Comparison of ENCODE assay signal across 10 mouse cellular contexts in genomic region chr2:27438281-27438680, GRCm38 (mm10). TPM values are rescaled to one million over a fixed set of nuclear protein-coding genes. Genes with fewer than 3 reads are reported as not detected.
A peak's percentile ranks its signal among the peaks of the same experiment; 100 is the strongest.
DNase-seq lines count a peak whose midpoint lies in the region; ATAC-seq and TF ChIP-seq lines count a peak whose summit lies in the region.
"Had no signal": no experiment of that assay in that cellular context is flagged by ENCODE, and none has a peak within 500 bp of the region (broad histone marks: within the 10 kb centered on the region; RNA-seq: fewer than 3 reads in every experiment).

No protein-coding gene starts in this region.

- peak; percentile 45 for DNase-seq in kidney, postnatal 0 days (ENCODE audit: low spot score)
- no peak for DNase-seq in kidney, adult 8-10 months
- DNase-seq in R1 (ENCODE audit: low read depth, low spot score) (peak; percentile 68), liver (peak; percentile 84)
- peak; percentile 45 to 55 for DNase-seq in thymus, postnatal 10 days (ENCODE audit: low spot score in 2 of 2)
- DNase-seq in frontal cortex, postnatal 14 days (ENCODE audit: low spot score in 2 of 2), result no peak
- DNase-seq: heart, adult 18-20 months; kidney, adult 9 months had no signal

- ATAC-seq in kidney, postnatal 0 days (replicated peaks; ENCODE audit: low FRiP score, low read depth), result no peak
- no peak for ATAC-seq in forebrain, embryonic 13.5 days
- ATAC-seq in kidney, embryonic 15.5 days (replicated peaks; ENCODE audit: low FRiP score), result no peak

- no peaks in the 10 kb centered on the region for H3K36me3 ChIP-seq in kidney, postnatal 0 days (ENCODE audit: insufficient read depth, low read length)
- no peaks in the 10 kb centered on the region for H3K36me3 ChIP-seq in forebrain, embryonic 13.5 days (ENCODE audit: poor library complexity, severe bottlenecking)
- no peaks in the 10 kb centered on the region for H3K36me3 ChIP-seq in kidney, embryonic 15.5 days

- H3K4me1 ChIP-seq in kidney, postnatal 0 days (replicated peaks; ENCODE audit: insufficient read depth, low read length), result no peaks in the 10 kb centered on the region
- peaks cover 11% of the 10 kb centered on the region for H3K4me1 ChIP-seq in forebrain, embryonic 13.5 days
- peaks cover 21% of the 10 kb centered on the region for H3K4me1 ChIP-seq in kidney, embryonic 15.5 days

- no peak overlapping the region for H3K4me3 ChIP-seq in kidney, postnatal 0 days (replicated peaks; ENCODE audit: low read depth, low read length)
- no peak overlapping the region for H3K4me3 ChIP-seq in forebrain, embryonic 13.5 days
- no peak overlapping the region for H3K4me3 ChIP-seq in kidney, embryonic 15.5 days (replicated peaks)

- no peak for TF ChIP-seq CTCF in kidney, postnatal 0 days (IDR thresholded peaks at IDR 0.05; ENCODE audit: low read depth)

- H3K4me2 ChIP-seq in kidney, postnatal 0 days (ENCODE audit: low read length), result no peak overlapping the region
- no peak overlapping the region for H3K4me2 ChIP-seq in forebrain, embryonic 13.5 days
- H3K4me2 ChIP-seq in kidney, embryonic 15.5 days, result no peak overlapping the region

- H3K9ac ChIP-seq in kidney, postnatal 0 days (ENCODE audit: low read depth, low read length), result no peak overlapping the region
- H3K9ac ChIP-seq in forebrain, embryonic 13.5 days, result no peak overlapping the region
- H3K9ac ChIP-seq in kidney, embryonic 15.5 days, result no peak overlapping the region

- WGBS in kidney, postnatal 0 days, result 14% methylated on average over 11 of the region's 11 CpGs
- 19% methylated on average over 11 of the region's 11 CpGs for WGBS in forebrain, embryonic 13.5 days
- 11% methylated on average over 11 of the region's 11 CpGs for WGBS in kidney, embryonic 15.5 days

- no peaks in the 10 kb centered on the region for H3K27me3 ChIP-seq in kidney, postnatal 0 days (ENCODE audit: insufficient read depth, low read length)
- no peaks in the 10 kb centered on the region for H3K27me3 ChIP-seq in forebrain, embryonic 13.5 days
- H3K27me3 ChIP-seq in kidney, embryonic 15.5 days, result no peaks in the 10 kb centered on the region

- H3K9me3 ChIP-seq in kidney, postnatal 0 days (replicated peaks; ENCODE audit: low read length), result no peaks in the 10 kb centered on the region
- H3K9me3 ChIP-seq in forebrain, embryonic 13.5 days (replicated peaks), result no peaks in the 10 kb centered on the region
- H3K9me3 ChIP-seq in kidney, embryonic 15.5 days (replicated peaks), result no peaks in the 10 kb centered on the region

- H3K27ac ChIP-seq in kidney, postnatal 0 days, result no peak overlapping the region
- no peak overlapping the region for H3K27ac ChIP-seq in forebrain, embryonic 13.5 days
- no peak overlapping the region for H3K27ac ChIP-seq in kidney, embryonic 15.5 days

RNA-seq across cellular contexts. Expression of gene Brd3os, which starts 3.8 kb away (rescaled TPM):
- polyA plus RNA-seq in kidney, postnatal 0 days (2015; fragmentation: Nextera tagmentation; extraction: Ambion mirVana), result 10.2 TPM in 2 replicates
- 19.3 and 25.1 TPM in 2 replicates for polyA plus RNA-seq in forebrain, embryonic 13.5 days (2015; fragmentation: Nextera tagmentation; extraction: Ambion mirVana)
- polyA plus RNA-seq in kidney, embryonic 15.5 days (2015; fragmentation: Nextera tagmentation; extraction: Ambion mirVana), result 10.1 and 11.2 TPM in 2 replicates

RNA-seq across cellular contexts. Expression of gene Vav2, which starts 11.4 kb away (rescaled TPM):
- 4.7 and 5.6 TPM in 2 replicates for polyA plus RNA-seq in kidney, postnatal 0 days (2015; fragmentation: Nextera tagmentation; extraction: Ambion mirVana)
- 8.7 and 8.8 TPM in 2 replicates for polyA plus RNA-seq in forebrain, embryonic 13.5 days (2015; fragmentation: Nextera tagmentation; extraction: Ambion mirVana)
- 7.1 and 8.3 TPM in 2 replicates for polyA plus RNA-seq in kidney, embryonic 15.5 days (2015; fragmentation: Nextera tagmentation; extraction: Ambion mirVana)

Comparison
In these comparisons a context has a peak if more than half of its experiments do, and no peak if none do; other contexts are left out.
1. DNase-seq: peak in kidney, postnatal 0 days (single experiment), R1 (single experiment), liver (single experiment) and thymus, postnatal 10 days (2 of 2); none in kidney, adult 8-10 months (0 of 2) and frontal cortex, postnatal 14 days (0 of 2).